Mouse (Mus musculus) hindbrain, embryonic 14.5 days (tissue): Measurements from ENCODE around the gene Syn3. TPM values are rescaled to one million over a fixed set of nuclear protein-coding genes. Genes with fewer than 3 reads are reported as not detected.

Experiments
- ATAC-seq: fragments of 200-750 bp; cut with Nextera tagmentation; 2 replicates; pipeline ENCODE4 v1.8.0; 2017; ENCODE audit warnings: moderate number of reproducible peaks, mild to moderate bottlenecking, moderate TSS enrichment, moderate library complexity; ENCODE audit not compliant: low FRiP score
- DNase-seq: peaks from one replicate; pipeline ENCODE4 v3.0.0-alpha.2; 2015; ENCODE audit warnings: low spot score
- H3K27ac ChIP-seq: fragments of 300-500 bp; sonication (generic); 2 replicates; pipeline ENCODE4 v1.5.1; 2014; ENCODE audit warnings: mild to moderate bottlenecking, moderate library complexity
- H3K27me3 ChIP-seq: fragments of 300-500 bp; sonication (generic); 2 replicates; pipeline ENCODE4 v1.6.1; 2014; ENCODE audit warnings: mild to moderate bottlenecking, low read length, mixed read lengths; ENCODE audit not compliant: control insufficient read depth, insufficient read depth
- H3K36me3 ChIP-seq: fragments of 300-500 bp; sonication (generic); replicated peaks from 2 replicates; pipeline ENCODE4 v1.6.1; 2014; ENCODE audit not compliant: control insufficient read depth, insufficient read depth
- H3K4me1 ChIP-seq: fragments of 300-500 bp; sonication (generic); replicated peaks from 2 replicates; pipeline ENCODE4 v1.6.1; 2014; ENCODE audit warnings: antibody characterized with exemption, low read length, mixed read lengths; ENCODE audit not compliant: control insufficient read depth, insufficient read depth
- H3K4me2 ChIP-seq: fragments of 300-500 bp; sonication (generic); replicated peaks from 2 replicates; pipeline ENCODE4 v1.6.1; 2014; ENCODE audit warnings: mild to moderate bottlenecking, moderate library complexity
- H3K4me3 ChIP-seq: fragments of 300-500 bp; sonication (generic); replicated peaks from 2 replicates; pipeline ENCODE4 v1.5.1; 2014; ENCODE audit warnings: mild to moderate bottlenecking, low read length
- H3K9ac ChIP-seq: fragments of 300-500 bp; sonication (generic); 2 replicates; pipeline ENCODE4 v1.6.1; 2014
- H3K9me3 ChIP-seq: fragments of 300-500 bp; sonication (generic); 2 replicates; pipeline ENCODE4 v1.6.1; 2016; ENCODE audit warnings: low read length; ENCODE audit not compliant: control insufficient read depth
- WGBS: fragments of 180-500 bp; shearing (Covaris S2); extraction: QIAGEN DNeasy Blood & Tissue Kit; methylation state at CpG from one replicate; pipeline ENCODE4 v1.1.7; 2014; 5-methylcytosine and 5-hydroxymethylcytosine counted together
- polyA plus RNA-seq: library from polyadenylated mRNA; unstranded; fragments of >200 nt; fragmentation: Nextera tagmentation; extraction: Ambion mirVana; gene quantifications from 2 replicates; pipeline ENCODE4 v1.2.1, GENCODE M21; 2014

Syn3 gene
- polyA plus RNA-seq, 1 experiment from 2014 or later = 33.6 TPM

GRCm38 (mm10) chr10:86074971-86075711 lies 423.6 kb downstream of the Syn3 start:
- Histone ChIP-seq H3K36me3 (no peaks in the 10 kb centered on the region), H3K4me3 (no peak overlapping the region), H3K4me2 (no peak overlapping the region), H3K27me3 (no peaks in the 10 kb centered on the region), H3K4me1 (no peaks in the 10 kb centered on the region), H3K9me3 (0 out of 2 replicates have a peak, but pooled peaks cover 6% of the 10 kb centered on the region), H3K9ac (no peak overlapping the region), H3K27ac (no peak overlapping the region)
- DNase-seq (no peak), ATAC-seq (no peak)
- 86% methylated on average over 9 of the region's 9 CpGs for WGBS

- H3K36me3 ChIP-seq = no peaks in the 10 kb centered on the region
- H3K4me2 ChIP-seq = no peak overlapping the region
- H3K9ac ChIP-seq = no peak overlapping the region
- H3K9me3 ChIP-seq = 0 out of 2 replicates have a peak, but pooled peaks cover 6% of the 10 kb centered on the region
- H3K4me1 ChIP-seq = no peaks in the 10 kb centered on the region
- no peak overlapping the region for H3K4me3 ChIP-seq
- DNase-seq = no peak
- H3K27ac ChIP-seq = no peak overlapping the region
- no peak for ATAC-seq
- H3K27me3 ChIP-seq = no peaks in the 10 kb centered on the region
- WGBS = 84% methylated on average over 4 of the region's 4 CpGs
Measured at GRCm38 (mm10) chr10:86074134-86074533, 424.6 kb downstream of the Syn3 start.

- WGBS = 89% methylated on average over 3 of the region's 3 CpGs
- no peak for ATAC-seq
Measured at GRCm38 (mm10) chr10:86070751-86071150, 427.9 kb downstream of the Syn3 start.

GRCm38 (mm10) chr10:86069341-86069740 lies 429.4 kb downstream of the Syn3 start:
- Histone ChIP-seq H3K4me1 (no peaks in the 10 kb centered on the region), H3K36me3 (no peaks in the 10 kb centered on the region), H3K4me2 (no peak overlapping the region), H3K27me3 (no peaks in the 10 kb centered on the region), H3K4me3 (no peak overlapping the region), H3K27ac (no peak overlapping the region), H3K9ac (no peak overlapping the region), H3K9me3 (0 out of 2 replicates have a peak, but pooled peaks cover 6% of the 10 kb centered on the region)
- WGBS = 23% methylated on average over 3 of the region's 3 CpGs
- DNase-seq (no peak), ATAC-seq (peak; percentile 61)

More at GRCm38 (mm10) chr10:86070751-86071150, 427.9 kb downstream of the Syn3 start:
- Histone ChIP-seq H3K4me3 (no peak overlapping the region), H3K27ac (no peak overlapping the region), H3K36me3 (no peaks in the 10 kb centered on the region), H3K27me3 (no peaks in the 10 kb centered on the region), H3K4me1 (no peaks in the 10 kb centered on the region), H3K9ac (no peak overlapping the region), H3K9me3 (0 out of 2 replicates have a peak, but pooled peaks cover 6% of the 10 kb centered on the region), H3K4me2 (no peak overlapping the region)
- no peak for DNase-seq

- Histone ChIP-seq H3K4me3 (no peak overlapping the region), H3K4me1 (no peaks in the 10 kb centered on the region), H3K9ac (no peak overlapping the region), H3K27ac (no peak overlapping the region), H3K9me3 (no peaks in the 10 kb centered on the region), H3K27me3 (no peaks in the 10 kb centered on the region), H3K36me3 (no peaks in the 10 kb centered on the region), H3K4me2 (no peak overlapping the region)
- DNase-seq (no peak), ATAC-seq (no peak)
- 77% methylated on average over 10 of the region's 10 CpGs for WGBS
Measured at GRCm38 (mm10) chr10:86067911-86068310, 430.8 kb downstream of the Syn3 start.

GRCm38 (mm10) chr10:86066651-86067050 lies 432.0 kb downstream of the Syn3 start:
- H3K36me3 ChIP-seq = no peaks in the 10 kb centered on the region
- no peak overlapping the region for H3K4me3 ChIP-seq
- DNase-seq (no peak), ATAC-seq (no peak)
- H3K27ac ChIP-seq = no peak overlapping the region
- H3K4me2 ChIP-seq = no peak overlapping the region
- H3K4me1 ChIP-seq = no peaks in the 10 kb centered on the region
- WGBS = 82% methylated on average over 5 of the region's 5 CpGs
- no peaks in the 10 kb centered on the region for H3K9me3 ChIP-seq
- H3K27me3 ChIP-seq = no peaks in the 10 kb centered on the region
- H3K9ac ChIP-seq = no peak overlapping the region

GRCm38 (mm10) chr10:86065661-86066060 lies 433.0 kb downstream of the Syn3 start:
- 93% methylated on average over 1 of the region's 1 CpGs for WGBS
- Histone ChIP-seq H3K9me3 (no peaks in the 10 kb centered on the region), H3K36me3 (no peaks in the 10 kb centered on the region; the same call in 1 of the 2 replicates), H3K27ac (no peak overlapping the region), H3K4me2 (no peak overlapping the region), H3K9ac (no peak overlapping the region), H3K27me3 (no peaks in the 10 kb centered on the region), H3K4me1 (no peaks in the 10 kb centered on the region), H3K4me3 (no peak overlapping the region)
- ATAC-seq (no peak), DNase-seq (no peak)

GRCm38 (mm10) chr10:86064937-86065336 lies 433.8 kb downstream of the Syn3 start:
- H3K4me3 ChIP-seq = no peak overlapping the region
- H3K27ac ChIP-seq = no peak overlapping the region
- no peaks in the 10 kb centered on the region for H3K27me3 ChIP-seq
- no peaks in the 10 kb centered on the region for H3K9me3 ChIP-seq
- no peak overlapping the region for H3K9ac ChIP-seq
- H3K36me3 ChIP-seq = no peaks in the 10 kb centered on the region; the same call in 1 of the 2 replicates
- ATAC-seq = peak; percentile 82
- peak; percentile 90 for DNase-seq
- H3K4me2 ChIP-seq = no peak overlapping the region
- no peaks in the 10 kb centered on the region for H3K4me1 ChIP-seq
- WGBS = 8% methylated on average over 4 of the region's 4 CpGs

- Histone ChIP-seq H3K4me1 (no peaks in the 10 kb centered on the region), H3K4me3 (no peak overlapping the region), H3K36me3 (no peaks in the 10 kb centered on the region; the same call in 1 of the 2 replicates), H3K9me3 (no peaks in the 10 kb centered on the region), H3K9ac (no peak overlapping the region), H3K27me3 (no peaks in the 10 kb centered on the region), H3K4me2 (no peak overlapping the region), H3K27ac (no peak overlapping the region)
- ATAC-seq = no peak
- no peak for DNase-seq
- WGBS = 94% methylated on average over 8 of the region's 8 CpGs
Measured at GRCm38 (mm10) chr10:86063018-86063384, 435.7 kb downstream of the Syn3 start.
